Mouse (Mus musculus) layer of hippocampus, adult 2 months (tissue): ENCODE measurements at regions not wholly inside any gene's neighbourhood (a gene's known extent, or its start where the extent isn't known, plus 50 kb on each side); places are given as distances from the start of the nearest gene placed in this dataset.

ENCODE experiments used
- DNase-seq, 2 experiments: peaks; one replicate each; pipeline ENCODE4 v3.0.0; 2022; ENCODE audit warnings: low spot score in 2 of 2
- H3K27ac ChIP-seq: fragments of 200-600 bp; 2 replicates; pipeline ENCODE4 v1.8.1; 2022
- H3K4me3 ChIP-seq: fragments of 200-600 bp; 2 replicates; pipeline ENCODE4 v1.8.1; 2022; ENCODE audit warnings: mild to moderate bottlenecking
- CTCF ChIP-seq: fragments of 200-600 bp; conservative IDR thresholded peaks from 2 replicates; pipeline ENCODE4 v1.8.1; 2022; ENCODE audit warnings: antibody characterized with exemption, mild to moderate bottlenecking, moderate library complexity

GRCm38 (mm10) chr4:12334832-12335587 is 163.2 kb upstream of the Fam92a start:
- no peak overlapping the region for H3K4me3 ChIP-seq
- peak in 1 of 2 experiments; percentile 3 for DNase-seq
- no peak for TF ChIP-seq CTCF
- H3K27ac ChIP-seq: no peak overlapping the region

- H3K27ac ChIP-seq: no peak overlapping the region
- no peak for TF ChIP-seq CTCF
- DNase-seq: peak in 1 of 2 experiments; percentile 8
- no peak overlapping the region for H3K4me3 ChIP-seq
Measured at GRCm38 (mm10) chr4:12334429-12334828, 162.6 kb upstream of the Fam92a start.

- no peak for TF ChIP-seq CTCF
- Histone ChIP-seq H3K4me3 (no peak overlapping the region), H3K27ac (no peak overlapping the region)
- DNase-seq: no peak
Measured at GRCm38 (mm10) chr4:12316024-12316423, 144.2 kb upstream of the Fam92a start.

GRCm38 (mm10) chr4:12308332-12308731 is 136.5 kb upstream of the Fam92a start:
- no peak for DNase-seq
- H3K4me3 ChIP-seq: no peak overlapping the region
- no peak for TF ChIP-seq CTCF

GRCm38 (mm10) chr4:12306618-12307565 is 135.1 kb upstream of the Fam92a start:
- Histone ChIP-seq H3K27ac (no peak overlapping the region), H3K4me3 (no peak overlapping the region)
- DNase-seq: peak; percentile 5 to 11
- TF ChIP-seq CTCF: no peak

More at GRCm38 (mm10) chr4:12308332-12308731, 136.5 kb upstream of the Fam92a start:
- H3K27ac ChIP-seq: no peak overlapping the region

GRCm38 (mm10) chr4:12287079-12287686 is 115.4 kb upstream of the Fam92a start:
- no peak overlapping the region for H3K27ac ChIP-seq
- TF ChIP-seq CTCF: no peak
- DNase-seq: no peak
- H3K4me3 ChIP-seq: no peak overlapping the region

- Histone ChIP-seq H3K4me3 (no peak overlapping the region), H3K27ac (no peak overlapping the region)
- no peak for TF ChIP-seq CTCF
- DNase-seq: no peak
Measured at GRCm38 (mm10) chr4:12286391-12286790, 114.6 kb upstream of the Fam92a start.

- no peak overlapping the region for H3K27ac ChIP-seq
- no peak overlapping the region for H3K4me3 ChIP-seq
- TF ChIP-seq CTCF: no peak
- DNase-seq: no peak
Measured at GRCm38 (mm10) chr4:12285983-12286382, 114.2 kb upstream of the Fam92a start.

GRCm38 (mm10) chr4:12277949-12278348 is 106.1 kb upstream of the Fam92a start:
- Histone ChIP-seq H3K4me3 (no peak overlapping the region), H3K27ac (no peak overlapping the region)
- no peak for DNase-seq
- TF ChIP-seq CTCF: no peak

GRCm38 (mm10) chr4:12273369-12273768 is 101.6 kb upstream of the Fam92a start:
- no peak for TF ChIP-seq CTCF
- Histone ChIP-seq H3K27ac (no peak overlapping the region), H3K4me3 (no peak overlapping the region)
- DNase-seq: no peak

GRCm38 (mm10) chr4:12272914-12273313 is 101.1 kb upstream of the Fam92a start:
- TF ChIP-seq CTCF: no peak
- DNase-seq: no peak

GRCm38 (mm10) chr4:12272378-12272777 is 100.6 kb upstream of the Fam92a start:
- H3K4me3 ChIP-seq: no peak overlapping the region
- TF ChIP-seq CTCF: no peak

More at GRCm38 (mm10) chr4:12272914-12273313, 101.1 kb upstream of the Fam92a start:
- Histone ChIP-seq H3K27ac (no peak overlapping the region), H3K4me3 (no peak overlapping the region)

GRCm38 (mm10) chr4:12263746-12264145 is 91.9 kb upstream of the Fam92a start:
- no peak overlapping the region for H3K27ac ChIP-seq
- no peak overlapping the region for H3K4me3 ChIP-seq
- no peak for TF ChIP-seq CTCF
- DNase-seq: no peak

More at GRCm38 (mm10) chr4:12272378-12272777, 100.6 kb upstream of the Fam92a start:
- H3K27ac ChIP-seq: no peak overlapping the region
- DNase-seq: no peak
